Mouse (Mus musculus) embryonic facial prominence, embryonic 11.5 days (tissue): ENCODE results near the gene Phf1. TPM values are rescaled to one million over a fixed set of nuclear protein-coding genes. Genes with fewer than 3 reads are reported as not detected.
"Not testable (repeated sequence)": the region's sequence is repeated elsewhere in the genome, so short reads cannot be mapped to it uniquely, and the experiment has no call there.

Experiments used
- ATAC-seq: fragments of 200-750 bp; cut with Nextera tagmentation; replicated peaks from 2 replicates; pipeline ENCODE4 v1.8.0; 2017; ENCODE audit warnings: low read depth; ENCODE audit not compliant: insufficient number of reproducible peaks, low FRiP score, low TSS enrichment
- DNase-seq: peaks from one replicate; pipeline ENCODE4 v3.0.0-alpha.2; 2015; ENCODE audit warnings: low spot score
- H3K27ac ChIP-seq: fragments of 300-500 bp; sonication (generic); replicated peaks from 2 replicates; pipeline ENCODE4 v1.5.1; 2014; ENCODE audit warnings: mild to moderate bottlenecking, low read depth, low read length, control low read depth
- H3K27me3 ChIP-seq: fragments of 300-500 bp; sonication (generic); 2 replicates; pipeline ENCODE4 v1.6.1; 2014; ENCODE audit warnings: mild to moderate bottlenecking, low read length, moderate library complexity, mixed read lengths; ENCODE audit not compliant: control insufficient read depth, insufficient read depth
- H3K36me3 ChIP-seq: fragments of 300-500 bp; sonication (generic); replicated peaks from 2 replicates; pipeline ENCODE4 v1.6.1; 2014; ENCODE audit warnings: low read depth, mild to moderate bottlenecking, low read length, moderate library complexity, mixed read lengths; ENCODE audit not compliant: control insufficient read depth, insufficient read depth
- H3K4me1 ChIP-seq: fragments of 300-500 bp; sonication (generic); 2 replicates; pipeline ENCODE4 v1.6.1; 2014; ENCODE audit warnings: low read length, mixed read lengths; ENCODE audit not compliant: control insufficient read depth, insufficient read depth
- H3K4me2 ChIP-seq: fragments of 300-500 bp; sonication (generic); 2 replicates; pipeline ENCODE4 v1.6.1; 2014; ENCODE audit warnings: low read depth, mild to moderate bottlenecking, control low read depth, low read length, moderate library complexity
- H3K4me3 ChIP-seq: fragments of 300-500 bp; sonication (generic); 2 replicates; pipeline ENCODE4 v1.5.1; 2014; ENCODE audit warnings: low read depth, low read length, control low read depth
- H3K9ac ChIP-seq: fragments of 300-500 bp; sonication (generic); replicated peaks from 2 replicates; pipeline ENCODE4 v1.6.1; 2014; ENCODE audit warnings: mild to moderate bottlenecking, control low read depth, low read length
- H3K9me3 ChIP-seq: fragments of 300-500 bp; sonication (generic); replicated peaks from 2 replicates; pipeline ENCODE4 v1.6.1; 2016; ENCODE audit warnings: mild to moderate bottlenecking, low read length, inconsistent platforms, mixed read lengths; ENCODE audit not compliant: control insufficient read depth
- WGBS: fragments of 180-500 bp; shearing (Covaris S2); extraction: QIAGEN DNeasy Blood & Tissue Kit; methylation state at CpG from one replicate; pipeline ENCODE4 v1.1.7; 2014; 5-methylcytosine and 5-hydroxymethylcytosine counted together
- polyA plus RNA-seq: library from polyadenylated mRNA; unstranded; fragments of >200 nt; fragmentation: Nextera tagmentation; extraction: Ambion mirVana; gene quantifications from 2 replicates; pipeline ENCODE4 v1.2.1, GENCODE M21; 2014

Gene Phf1
- polyA plus RNA-seq, 1 experiment from 2014 or later: 3.7 TPM

GRCm38 (mm10) chr17:26918343-26918742 lies 14.5 kb upstream of the Phf1 start:
- no peak for ATAC-seq
- Histone ChIP-seq H3K36me3 (no peaks in the 10 kb centered on the region), H3K9me3 (no peaks in the 10 kb centered on the region), H3K4me2 (peak overlapping the region; percentile 8; the same call in 1 of the 2 replicates), H3K4me3 (peak overlapping the region; percentile 65; the same call in 1 of the 2 replicates), H3K9ac (no peak overlapping the region), H3K27me3 (no peaks in the 10 kb centered on the region), H3K27ac (no peak overlapping the region), H3K4me1 (no peaks in the 10 kb centered on the region)
- no peak for DNase-seq
- WGBS: 68% methylated on average over 2 of the region's 2 CpGs

- not testable (repeated sequence) for H3K9me3 ChIP-seq, H3K4me3 ChIP-seq, H3K27me3 ChIP-seq, H3K4me1 ChIP-seq, DNase-seq, H3K9ac ChIP-seq, H3K4me2 ChIP-seq, H3K27ac ChIP-seq, H3K36me3 ChIP-seq, ATAC-seq
- 71% methylated on average over 2 of the region's 2 CpGs for WGBS
These were observed 13.3 kb upstream of the Phf1 start for GRCm38 (mm10) chr17:26919516-26919915.

GRCm38 (mm10) chr17:26922368-26922767 lies 10.5 kb upstream of the Phf1 start:
- not testable (repeated sequence) for H3K4me2 ChIP-seq, H3K4me3 ChIP-seq, H3K4me1 ChIP-seq, H3K27me3 ChIP-seq, DNase-seq, H3K9ac ChIP-seq, ATAC-seq, H3K36me3 ChIP-seq, H3K27ac ChIP-seq, H3K9me3 ChIP-seq
- WGBS: 91% methylated on average over 5 of the region's 6 CpGs

- not testable (repeated sequence) for H3K9ac ChIP-seq, H3K4me3 ChIP-seq, H3K27me3 ChIP-seq, H3K4me1 ChIP-seq, ATAC-seq, H3K4me2 ChIP-seq, DNase-seq, H3K27ac ChIP-seq, H3K36me3 ChIP-seq, H3K9me3 ChIP-seq
- WGBS: 94% methylated on average over 9 of the region's 9 CpGs
These were observed 7.4 kb upstream of the Phf1 start for GRCm38 (mm10) chr17:26925414-26925813.

GRCm38 (mm10) chr17:26931795-26932194 lies 1.1 kb upstream of the Phf1 start:
- H3K4me1 ChIP-seq, ATAC-seq, DNase-seq, H3K4me2 ChIP-seq, H3K9ac ChIP-seq, H3K27me3 ChIP-seq, H3K9me3 ChIP-seq, H3K36me3 ChIP-seq, H3K27ac ChIP-seq, H3K4me3 ChIP-seq: not testable (repeated sequence)
- WGBS: 67% methylated on average over 7 of the region's 7 CpGs

GRCm38 (mm10) chr17:26933419-26933818 lies 567 bp downstream of the Phf1 start:
- peaks cover 4% of the 10 kb centered on the region; the same call in 1 of the 2 replicates for H3K4me1 ChIP-seq
- WGBS: 8% methylated on average over 13 of the region's 13 CpGs
- ATAC-seq (peak; percentile 27), DNase-seq (no peak)
- no peaks in the 10 kb centered on the region for H3K27me3 ChIP-seq
- peak overlapping the region; percentile 65 for H3K9ac ChIP-seq
- peak overlapping the region; percentile 51 for H3K4me3 ChIP-seq
- H3K27ac ChIP-seq: peak overlapping the region; percentile 43; the same call in 1 of the 2 replicates
- H3K36me3 ChIP-seq: peaks cover 4% of the 10 kb centered on the region; the same call in 1 of the 2 replicates
- H3K9me3 ChIP-seq: no peaks in the 10 kb centered on the region
- H3K4me2 ChIP-seq: peak overlapping the region; percentile 85

- Histone ChIP-seq H3K4me3 (peak overlapping the region; percentile 51), H3K9ac (no peak overlapping the region), H3K4me1 (peaks cover 4% of the 10 kb centered on the region; the same call in 1 of the 2 replicates), H3K27ac (no peak overlapping the region), H3K36me3 (peaks cover under 1% of the 10 kb centered on the region; the same call in 1 of the 2 replicates), H3K4me2 (peak overlapping the region; percentile 85; the same call in 1 of the 2 replicates), H3K27me3 (no peaks in the 10 kb centered on the region), H3K9me3 (no peaks in the 10 kb centered on the region)
- ATAC-seq (no peak), DNase-seq (no peak)
- 86% methylated on average over 16 of the region's 16 CpGs for WGBS
These were observed 1.3 kb downstream of the Phf1 start for GRCm38 (mm10) chr17:26933885-26934827.

- H3K4me2 ChIP-seq: no peak overlapping the region
- no peak overlapping the region for H3K9ac ChIP-seq
- no peaks in the 10 kb centered on the region for H3K9me3 ChIP-seq
- peaks cover 6% of the 10 kb centered on the region for H3K4me1 ChIP-seq
- 88% methylated on average over 9 of the region's 9 CpGs for WGBS
- no peak overlapping the region for H3K27ac ChIP-seq
- DNase-seq (no peak), ATAC-seq (no peak)
- H3K36me3 ChIP-seq: no peaks in the 10 kb centered on the region
- H3K4me3 ChIP-seq: no peak overlapping the region
- no peaks in the 10 kb centered on the region for H3K27me3 ChIP-seq
These were observed 2.2 kb downstream of the Phf1 start for GRCm38 (mm10) chr17:26935027-26935426.
